Mouse (Mus musculus): Measurements from ENCODE around the gene Ramp3. TPM values are rescaled to one million over a fixed set of nuclear protein-coding genes. Genes with fewer than 3 reads are reported as not detected.

Gene Ramp3
- total and polyA plus RNA-seq, 3 experiments: 6.0 to 7.6 (median 7.6) TPM

DNA sequence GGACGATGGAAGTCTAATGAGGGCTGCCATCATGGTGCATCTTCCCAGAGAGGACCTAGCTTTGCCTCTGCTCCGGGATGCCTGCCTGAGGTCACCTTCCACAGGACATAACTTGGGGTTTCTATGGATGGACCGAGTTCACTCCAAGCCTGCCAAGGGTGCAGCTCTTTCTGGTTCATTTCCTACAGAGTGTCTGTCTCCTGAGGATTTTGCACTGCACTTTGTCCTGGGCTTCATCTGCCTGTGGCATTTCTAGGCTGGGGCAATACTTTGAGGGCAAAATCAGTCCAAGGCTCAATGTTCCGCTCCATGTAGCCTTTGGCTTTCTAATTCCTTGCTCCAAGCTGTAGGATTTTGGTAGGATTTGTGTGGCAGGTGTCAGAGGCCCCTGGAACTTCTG, 12.5 kb downstream of the Ramp3 start:
- Histone ChIP-seq H3K9ac (ENCODE audit: low read depth, low read length) (no peak overlapping the region), H3K36me3 (ENCODE audit: control insufficient read depth, insufficient read depth, low read length) (no peaks in the 10 kb centered on the region), H3K79me2 (replicated peaks; ENCODE audit: control insufficient read depth, insufficient read depth, low read length) (no peaks in the 10 kb centered on the region), H3K4me1 (ENCODE audit: control insufficient read depth, insufficient read depth, low read length) (peaks cover 6% of the 10 kb centered on the region), H3K27me3 (ENCODE audit: control insufficient read depth, insufficient read depth, low read length) (no peaks in the 10 kb centered on the region), H3K27ac (no peak overlapping the region), H3K4me3 (no peak overlapping the region)
- WGBS: 79% methylated on average over 4 of the region's 4 CpGs
- no peak for DNase-seq
- no peak for TF ChIP-seq CTCF (IDR thresholded peaks at IDR 0.05)
- no peak for TF ChIP-seq POLR2A (IDR thresholded peaks at IDR 0.05; ENCODE audit: insufficient read depth, low read depth, low read length)
- TF ChIP-seq EP300 (IDR thresholded peaks at IDR 0.05; ENCODE audit: insufficient read depth, low read depth, low read length): no peak
- intact Hi-C loops (cut with DNase I): no loop called here

DNA sequence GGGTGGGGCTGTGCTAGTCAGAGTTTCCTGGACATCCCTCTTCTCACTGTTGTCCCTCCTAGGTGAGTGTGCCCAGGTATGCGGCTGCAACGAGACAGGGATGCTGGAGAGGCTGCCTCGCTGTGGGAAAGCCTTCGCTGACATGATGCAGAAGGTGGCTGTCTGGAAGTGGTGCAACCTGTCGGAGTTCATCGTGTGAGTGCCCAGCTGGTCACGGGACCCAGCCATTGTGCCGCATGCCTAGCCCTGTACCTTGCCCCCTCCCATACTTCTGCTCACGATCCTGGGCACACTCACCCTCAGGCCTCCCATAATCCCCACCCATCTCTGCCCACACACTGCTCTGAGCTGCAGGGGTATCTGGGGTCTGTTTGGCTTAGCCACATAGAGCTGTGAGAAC, 16.4 kb downstream of the Ramp3 start:
- no peak overlapping the region for H3K9ac ChIP-seq (ENCODE audit: low read depth, low read length)
- DNase-seq: no peak
- no peak overlapping the region for H3K4me3 ChIP-seq
- no peaks in the 10 kb centered on the region for H3K79me2 ChIP-seq (replicated peaks; ENCODE audit: control insufficient read depth, insufficient read depth, low read length)
- intact Hi-C loops (cut with DNase I): no loop called here
- H3K27ac ChIP-seq: peak overlapping the region; percentile 81
- TF ChIP-seq POLR2A (IDR thresholded peaks at IDR 0.05; ENCODE audit: insufficient read depth, low read depth, low read length) (no peak), EP300 (IDR thresholded peaks at IDR 0.05; ENCODE audit: insufficient read depth, low read depth, low read length) (no peak), CTCF (IDR thresholded peaks at IDR 0.05) (no peak)
- 92% methylated on average over 9 of the region's 9 CpGs for WGBS
- H3K36me3 ChIP-seq (ENCODE audit: control insufficient read depth, insufficient read depth, low read length): no peaks in the 10 kb centered on the region
- H3K27me3 ChIP-seq (ENCODE audit: control insufficient read depth, insufficient read depth, low read length): no peaks in the 10 kb centered on the region
- peaks cover 5% of the 10 kb centered on the region for H3K4me1 ChIP-seq (ENCODE audit: control insufficient read depth, insufficient read depth, low read length)

- DNase-seq: peak; percentile 51 to 69
- TF ChIP-seq EP300 (IDR thresholded peaks at IDR 0.05; ENCODE audit: insufficient read depth, low read depth, low read length) (peak; percentile 71; the same call in 1 of the 2 replicates), POLR2A (IDR thresholded peaks at IDR 0.05; ENCODE audit: insufficient read depth, low read depth, low read length) (peak; percentile 64; the same call in 1 of the 2 replicates), CTCF (IDR thresholded peaks at IDR 0.05) (no peak)
- peaks cover 7% of the 10 kb centered on the region for H3K4me1 ChIP-seq (ENCODE audit: control insufficient read depth, insufficient read depth, low read length)
- no peak overlapping the region for H3K9ac ChIP-seq (ENCODE audit: low read depth, low read length)
- 30% methylated on average over 7 of the region's 7 CpGs for WGBS
- peak overlapping the region; percentile 81 for H3K27ac ChIP-seq
- intact Hi-C loops (cut with DNase I): no loop called here
- no peak overlapping the region for H3K4me3 ChIP-seq
- H3K36me3 ChIP-seq (ENCODE audit: control insufficient read depth, insufficient read depth, low read length): no peaks in the 10 kb centered on the region
- H3K79me2 ChIP-seq (replicated peaks; ENCODE audit: control insufficient read depth, insufficient read depth, low read length): no peaks in the 10 kb centered on the region
- no peaks in the 10 kb centered on the region for H3K27me3 ChIP-seq (ENCODE audit: control insufficient read depth, insufficient read depth, low read length)
These were observed 17.1 kb downstream of the Ramp3 start for GRCm38 (mm10) chr11:6675402-6675801.

DNA sequence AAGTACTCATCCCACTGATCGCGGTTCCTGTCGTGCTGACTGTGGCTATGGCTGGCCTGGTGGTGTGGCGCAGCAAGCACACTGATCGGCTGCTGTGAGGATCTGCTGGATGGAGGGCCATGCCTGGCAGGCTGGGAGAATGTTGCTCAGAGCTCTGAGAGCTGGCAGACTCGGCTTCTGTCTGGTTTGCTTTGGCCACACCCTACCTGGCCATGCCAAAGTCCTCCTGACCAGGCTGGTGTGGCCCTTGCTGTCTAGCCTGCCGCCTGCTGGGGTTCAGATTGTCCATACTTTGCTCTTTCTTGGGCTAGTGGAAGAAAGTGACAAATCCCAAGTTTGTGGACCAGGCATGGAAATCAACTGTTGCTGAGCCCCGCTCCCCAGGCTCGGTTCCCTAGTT, 18.3 kb downstream of the Ramp3 start:
- TF ChIP-seq CTCF (IDR thresholded peaks at IDR 0.05) (no peak), POLR2A (IDR thresholded peaks at IDR 0.05; ENCODE audit: insufficient read depth, low read depth, low read length) (no peak), EP300 (IDR thresholded peaks at IDR 0.05; ENCODE audit: insufficient read depth, low read depth, low read length) (no peak)
- 83% methylated on average over 9 of the region's 9 CpGs for WGBS
- no peak for DNase-seq
- Histone ChIP-seq H3K79me2 (replicated peaks; ENCODE audit: control insufficient read depth, insufficient read depth, low read length) (no peaks in the 10 kb centered on the region), H3K36me3 (ENCODE audit: control insufficient read depth, insufficient read depth, low read length) (no peaks in the 10 kb centered on the region), H3K4me3 (no peak overlapping the region), H3K27ac (peak overlapping the region; percentile 76), H3K4me1 (ENCODE audit: control insufficient read depth, insufficient read depth, low read length) (peaks cover 8% of the 10 kb centered on the region), H3K27me3 (ENCODE audit: control insufficient read depth, insufficient read depth, low read length) (no peaks in the 10 kb centered on the region), H3K9ac (ENCODE audit: low read depth, low read length) (no peak overlapping the region)
- intact Hi-C loops (cut with DNase I): no loop called here

DNA sequence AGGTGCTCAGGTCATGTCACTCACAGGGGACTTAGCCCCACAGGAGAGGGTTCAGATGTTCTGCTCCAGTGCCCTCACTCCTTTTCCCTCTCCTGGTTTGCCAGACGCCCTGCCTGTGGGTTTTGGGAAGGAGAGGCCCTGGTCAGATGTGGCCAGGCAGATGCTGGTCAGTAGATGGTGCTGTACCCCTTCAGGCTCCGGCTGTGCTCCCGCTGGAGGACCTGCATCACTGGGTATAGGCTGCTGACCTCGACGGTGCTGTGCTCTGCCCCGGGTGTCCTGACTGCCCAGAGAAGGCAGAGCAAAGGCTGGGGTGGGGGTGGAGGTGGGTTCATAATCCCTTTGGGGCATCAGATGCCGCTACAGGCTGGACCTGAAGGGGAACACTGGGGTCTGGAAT, 19.2 kb downstream of the Ramp3 start:
- intact Hi-C loops (cut with DNase I): no loop called here
- H3K36me3 ChIP-seq (ENCODE audit: control insufficient read depth, insufficient read depth, low read length): no peaks in the 10 kb centered on the region
- DNase-seq: peak; percentile 19 to 35

DNA sequence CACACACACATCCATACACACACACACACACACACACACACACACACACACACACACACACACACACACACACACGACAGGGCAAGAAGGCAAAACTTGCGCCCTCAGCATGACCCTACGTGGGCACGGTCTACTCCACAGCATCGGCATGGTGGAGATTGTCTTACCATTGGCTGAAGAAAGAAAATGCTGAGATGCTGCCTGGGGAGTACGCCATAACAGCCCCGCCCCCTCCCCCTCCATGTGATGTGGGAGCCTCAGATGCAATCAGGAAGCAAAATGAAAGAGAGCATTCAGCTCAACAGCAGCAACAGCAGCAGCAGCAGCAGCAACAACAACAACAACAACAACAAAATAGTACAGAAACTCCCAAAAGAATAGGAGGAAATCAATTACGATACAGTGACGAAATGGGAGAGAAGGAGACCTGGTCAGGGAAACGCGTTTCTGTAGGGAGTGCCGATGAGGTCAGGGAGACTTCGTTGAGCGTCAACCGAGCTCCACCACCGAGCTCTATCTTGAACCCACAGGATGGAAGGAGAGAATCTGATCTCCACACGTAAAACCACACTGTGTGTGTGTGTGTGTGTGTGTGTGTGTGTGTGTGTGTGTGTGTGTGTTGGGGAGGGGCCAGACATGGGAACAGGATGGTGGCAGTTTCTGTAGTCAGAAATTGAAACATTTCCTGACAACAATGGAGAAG, 21.5 kb downstream of the Ramp3 start:
- peak in 1 of 2 experiments; percentile 24 for DNase-seq
- H3K4me3 ChIP-seq: peak overlapping the region; percentile 35; the same call in 1 of the 2 replicates
- 34% methylated on average over 17 of the region's 17 CpGs for WGBS
- TF ChIP-seq POLR2A (IDR thresholded peaks at IDR 0.05; ENCODE audit: insufficient read depth, low read depth, low read length): 0 out of 2 replicates have a peak, but pooled peaks have one; percentile 14
- TF ChIP-seq CTCF (IDR thresholded peaks at IDR 0.05): no peak
- H3K27ac ChIP-seq: peak overlapping the region; percentile 72
- no peaks in the 10 kb centered on the region for H3K36me3 ChIP-seq (ENCODE audit: control insufficient read depth, insufficient read depth, low read length)
- no peaks in the 10 kb centered on the region for H3K27me3 ChIP-seq (ENCODE audit: control insufficient read depth, insufficient read depth, low read length)
- peaks cover 5% of the 10 kb centered on the region for H3K4me1 ChIP-seq (ENCODE audit: control insufficient read depth, insufficient read depth, low read length)
- intact Hi-C loops (cut with DNase I): loop anchor here (2.0 kb wide), 1 partner anchor 15 kb away; no protein-coding TSS in a partner anchor
- H3K9ac ChIP-seq (ENCODE audit: low read depth, low read length): peak overlapping the region; percentile 59; the same call in 1 of the 2 replicates
- H3K79me2 ChIP-seq (replicated peaks; ENCODE audit: control insufficient read depth, insufficient read depth, low read length): no peaks in the 10 kb centered on the region

More for the DNA sequence above, 19.2 kb downstream of the Ramp3 start:
- WGBS: 26% methylated on average over 7 of the region's 7 CpGs
- Histone ChIP-seq H3K4me3 (no peak overlapping the region), H3K79me2 (replicated peaks; ENCODE audit: control insufficient read depth, insufficient read depth, low read length) (no peaks in the 10 kb centered on the region), H3K4me1 (ENCODE audit: control insufficient read depth, insufficient read depth, low read length) (peaks cover 8% of the 10 kb centered on the region), H3K27me3 (ENCODE audit: control insufficient read depth, insufficient read depth, low read length) (no peaks in the 10 kb centered on the region), H3K27ac (no peak overlapping the region; the same call in 1 of the 2 replicates), H3K9ac (ENCODE audit: low read depth, low read length) (no peak overlapping the region)
- TF ChIP-seq POLR2A (IDR thresholded peaks at IDR 0.05; ENCODE audit: insufficient read depth, low read depth, low read length) (no peak), CTCF (IDR thresholded peaks at IDR 0.05) (peak; percentile 68)

All from heart, adult 2 months (tissue).